Mouse (Mus musculus): ENCODE measurements at regions not wholly inside any gene's neighbourhood (a gene's known extent, or its start where the extent isn't known, plus 50 kb on each side); places are given as distances from the start of the nearest gene placed in this dataset.

DNA sequence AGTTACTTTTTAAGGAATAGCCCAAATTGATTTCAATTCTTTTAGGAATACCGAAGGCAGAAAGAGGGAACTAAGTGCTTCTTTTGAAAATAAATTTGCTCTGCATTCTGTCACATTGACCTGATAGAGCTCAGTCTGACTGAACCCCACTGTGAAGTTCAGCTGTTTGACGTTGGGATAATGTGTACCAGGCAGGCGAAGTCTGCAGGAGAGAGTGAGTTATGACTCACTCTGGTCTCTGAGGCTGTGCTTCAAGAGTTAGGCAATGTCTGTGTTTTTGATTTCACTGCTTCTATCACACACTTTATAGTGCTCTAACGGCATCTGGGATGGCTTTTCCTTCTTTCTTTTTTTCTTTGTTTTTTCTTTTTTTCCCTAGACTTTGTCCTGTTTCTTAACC, 283.5 kb downstream of the Naf1 start:
- DNase-seq (ENCODE audit: low read depth, low spot score), result no peak

DNA sequence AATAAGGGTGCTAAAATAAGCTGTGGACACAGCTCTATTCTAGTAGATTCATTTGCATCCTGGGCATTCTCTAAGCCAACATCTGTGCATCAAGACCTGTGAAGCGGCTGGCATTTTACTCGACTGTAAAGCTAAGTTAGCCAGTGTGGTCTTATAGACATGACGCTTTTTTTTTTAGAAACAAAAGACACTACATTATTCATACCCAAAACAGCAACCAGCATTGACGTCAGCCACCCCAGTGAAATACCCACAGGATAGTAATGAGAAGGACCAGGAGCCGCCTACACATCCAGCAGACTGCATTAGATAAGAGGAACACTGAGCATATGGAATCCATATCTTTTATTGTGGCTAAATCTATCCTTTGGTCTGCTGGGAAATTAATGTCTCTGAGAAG, 321.7 kb downstream of the Naf1 start:
- DNase-seq (ENCODE audit: low read depth, low spot score), result no peak

DNA sequence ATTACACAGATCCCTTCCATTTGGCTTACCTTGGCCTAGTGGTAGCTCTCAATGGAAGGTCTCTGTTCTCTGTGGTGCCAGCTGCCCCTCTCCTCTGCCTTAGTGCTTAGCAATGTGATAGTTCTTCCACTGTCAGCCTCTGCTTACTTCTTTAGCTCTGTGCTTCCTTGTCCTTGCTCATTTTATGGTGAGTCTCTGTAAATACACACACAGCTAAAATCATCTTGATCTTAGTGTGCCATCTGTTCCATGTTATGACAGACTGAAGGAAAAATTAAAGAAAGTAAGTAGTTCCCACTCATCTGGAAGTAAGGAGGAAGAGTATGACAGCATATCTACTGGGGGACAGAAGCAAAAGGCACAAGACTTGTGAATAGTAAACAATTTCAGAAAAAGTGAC, 324.4 kb upstream of the Nat3 start:
- no peak for DNase-seq (ENCODE audit: low read depth, low spot score)

DNA sequence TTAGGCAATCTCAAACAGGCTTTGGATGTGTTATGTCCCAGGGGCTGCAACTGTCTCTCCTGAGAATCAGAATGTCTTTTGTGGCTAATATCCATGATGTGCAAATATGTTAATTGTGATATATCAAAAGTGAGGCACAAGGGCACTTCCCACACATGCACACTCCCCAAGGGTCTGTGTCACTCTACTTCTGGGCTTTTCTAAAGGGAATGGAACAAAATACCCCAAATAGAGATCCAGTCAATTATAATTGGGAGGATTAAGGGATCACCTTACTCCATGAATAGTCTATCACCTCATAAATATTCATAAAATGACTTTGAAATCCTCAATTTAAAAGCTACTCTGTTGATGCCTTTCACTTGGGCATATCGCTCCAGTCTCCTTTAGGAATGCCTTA, 317.6 kb upstream of the Nat3 start:
- no peak for DNase-seq (ENCODE audit: low read depth, low spot score)

DNA sequence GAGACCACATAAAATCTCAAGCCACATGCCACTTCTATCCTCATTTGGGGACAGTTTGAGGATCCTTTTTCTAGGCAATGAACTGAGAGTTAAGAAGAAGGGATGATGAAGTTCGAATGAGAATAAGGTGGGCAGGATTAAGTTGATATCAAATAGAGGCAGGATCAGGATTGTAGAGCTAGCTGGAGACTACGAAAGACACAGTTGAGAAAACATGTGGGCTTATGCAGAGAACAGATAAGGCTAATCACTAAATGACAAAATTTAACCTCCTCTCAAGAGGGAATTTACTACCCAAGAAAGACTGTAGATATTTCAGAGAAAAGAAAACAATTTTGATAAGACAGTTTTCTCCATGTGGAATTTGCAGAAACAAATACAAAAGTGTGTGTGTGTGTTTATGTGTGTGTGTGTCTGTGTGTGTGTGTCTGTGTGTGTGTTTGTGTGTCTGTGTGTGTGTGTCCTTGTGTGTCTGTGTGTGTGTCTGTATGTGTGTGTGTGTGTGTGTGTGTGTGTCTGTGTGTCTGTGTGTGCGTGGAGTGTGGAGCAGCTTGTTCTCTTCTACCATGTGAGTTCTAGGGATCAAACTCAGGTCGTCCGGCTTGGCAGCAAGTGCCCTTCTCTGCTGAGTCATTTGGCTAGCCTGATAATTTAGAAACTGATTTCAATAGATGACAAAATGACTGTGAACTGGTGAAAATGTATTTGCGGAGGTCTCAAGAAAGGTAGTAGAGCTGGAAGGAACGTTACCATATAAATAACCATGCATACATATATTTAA, 291.5 kb upstream of the Nat3 start:
- no peak for DNase-seq (ENCODE audit: low read depth, low spot score)

DNA sequence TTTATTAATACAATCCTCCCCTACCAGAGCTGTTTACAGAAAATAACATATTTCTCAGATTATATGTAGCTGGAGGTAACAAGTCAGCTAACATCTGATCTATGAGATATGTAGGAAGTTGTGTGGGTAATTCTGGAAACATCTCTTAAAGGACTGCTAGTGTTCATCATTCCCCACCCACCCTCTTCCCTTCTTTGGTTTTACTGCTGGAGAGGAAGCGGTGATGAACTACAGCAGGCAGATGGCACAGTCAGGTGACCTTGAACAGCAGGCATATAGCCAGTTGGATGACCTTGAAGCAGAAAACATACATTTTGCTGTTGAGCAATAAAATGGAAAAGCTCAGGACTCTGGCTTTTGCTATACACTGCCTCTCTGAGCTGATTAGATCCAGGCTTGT, 284.7 kb upstream of the Nat3 start:
- no peak for DNase-seq (ENCODE audit: low read depth, low spot score)

DNA sequence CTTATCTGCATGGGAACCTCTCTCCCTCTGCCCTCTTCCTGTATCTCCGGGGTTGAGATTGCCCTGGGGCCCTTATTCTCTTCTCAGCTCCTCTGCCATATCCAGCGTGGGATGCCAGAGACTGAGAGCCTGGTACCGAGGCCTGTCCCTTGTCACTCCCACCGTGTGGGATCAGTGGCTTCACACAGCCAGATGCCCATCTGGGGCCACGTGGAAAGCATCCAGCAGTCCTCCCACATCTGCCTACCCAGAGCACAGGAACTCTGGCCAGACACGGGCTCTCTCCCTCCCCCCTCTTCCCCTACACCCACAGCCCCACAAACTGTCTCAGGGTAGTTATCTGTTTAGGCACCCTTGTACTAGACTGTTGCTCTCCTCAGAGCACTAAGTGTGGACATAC, 244.9 kb upstream of the Nat3 start:
- DNase-seq (ENCODE audit: low read depth, low spot score), result no peak

DNA sequence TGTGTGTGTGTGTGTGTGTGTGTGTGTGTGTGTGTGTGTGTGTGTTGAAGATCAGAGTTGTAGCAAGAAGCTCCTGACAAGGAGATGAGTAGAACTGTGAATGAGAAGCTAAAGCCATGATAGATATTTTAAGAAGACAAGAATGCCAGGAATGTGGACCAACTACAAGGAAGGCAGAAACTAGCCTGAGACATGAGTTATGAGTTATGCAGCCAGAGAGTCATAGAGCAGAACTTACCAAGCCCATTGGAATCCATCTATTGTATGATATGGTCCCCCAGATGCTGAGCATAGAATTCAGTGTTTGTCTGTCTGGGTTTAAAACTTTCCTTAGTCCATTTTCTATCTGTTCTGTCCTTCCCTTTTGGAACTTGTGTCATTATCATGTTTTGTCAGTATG, 244.2 kb upstream of the Nat3 start:
- no peak for DNase-seq (ENCODE audit: low read depth, low spot score)

DNA sequence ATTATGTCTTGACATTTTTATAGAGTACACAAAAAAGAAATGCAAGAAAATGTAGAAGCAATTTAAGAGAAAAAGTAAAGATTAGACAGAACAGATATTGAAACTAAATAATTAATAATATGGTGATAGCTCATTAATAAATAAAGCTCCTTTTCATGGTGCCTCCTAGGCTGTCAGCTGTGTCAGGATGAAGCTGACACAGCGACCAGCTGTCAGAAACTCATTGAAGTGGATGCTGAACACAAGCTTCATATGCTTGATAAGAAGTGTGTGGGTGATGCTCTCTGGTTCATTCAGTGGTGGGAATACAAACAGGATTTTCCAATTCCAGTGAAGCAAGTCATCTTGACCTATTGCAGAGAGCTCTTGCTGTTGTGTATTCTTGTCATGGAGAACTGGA, 213.2 kb upstream of the Nat3 start:
- no peak for DNase-seq (ENCODE audit: low read depth, low spot score)

DNA sequence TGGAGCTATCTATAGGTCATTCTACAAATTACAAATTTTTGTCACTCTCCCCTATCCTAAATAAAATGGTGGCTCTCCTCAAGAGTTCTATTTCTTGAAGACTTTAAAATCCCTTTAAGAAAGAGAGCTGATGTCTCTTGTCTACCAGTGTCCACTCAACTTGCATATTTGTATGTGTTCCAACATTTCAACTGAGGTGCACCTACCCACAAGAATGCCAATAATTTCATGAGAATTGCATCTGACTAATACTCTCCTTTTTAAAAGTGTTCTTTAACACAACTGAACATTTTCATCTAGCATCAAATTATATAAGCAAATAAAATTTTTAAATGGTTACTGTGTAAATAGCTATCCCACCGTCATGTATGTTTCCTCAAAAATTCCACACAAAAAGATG, 206.3 kb upstream of the Nat3 start:
- DNase-seq (ENCODE audit: low read depth, low spot score), result no peak

DNA sequence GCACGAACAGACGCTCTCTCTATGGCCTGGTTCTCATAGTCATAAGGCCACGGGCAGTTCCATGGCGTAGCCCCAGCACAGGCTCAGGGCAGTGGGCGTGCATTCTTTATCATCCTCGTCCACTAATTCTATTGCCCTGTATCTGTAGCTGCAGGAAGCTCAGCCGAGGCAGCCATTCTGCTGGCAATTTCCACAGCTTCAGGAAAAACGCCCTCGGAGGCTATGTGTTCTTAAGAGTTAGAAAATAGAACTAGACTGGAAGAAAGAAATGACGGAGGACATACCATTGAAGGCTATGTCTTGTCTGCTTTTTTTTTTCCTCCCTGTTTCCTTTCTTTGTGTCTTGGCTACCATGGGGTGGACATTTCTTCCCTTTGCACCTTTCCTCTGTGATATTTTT, 205.0 kb upstream of the Nat3 start:
- DNase-seq (ENCODE audit: low read depth, low spot score), result no peak

DNA sequence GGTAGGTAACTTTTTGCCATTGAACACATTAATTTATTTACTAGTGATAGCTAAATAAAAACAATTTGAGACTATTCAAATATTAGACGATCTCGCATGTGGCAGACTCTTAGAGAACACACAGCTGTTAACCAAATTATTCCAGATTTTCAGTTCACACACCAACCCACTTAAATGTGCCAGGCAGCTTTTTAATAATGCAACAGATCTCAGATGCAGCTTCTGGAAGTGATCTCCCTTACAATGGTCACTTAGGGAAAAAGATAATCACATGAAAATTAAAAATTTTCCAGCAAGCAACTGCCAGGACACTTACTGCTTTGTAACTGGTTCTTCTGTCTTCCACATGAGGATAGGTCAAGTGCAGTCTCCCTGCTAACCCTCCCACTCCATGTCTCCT, 203.1 kb upstream of the Nat3 start:
- no peak for DNase-seq (ENCODE audit: low read depth, low spot score)

DNA sequence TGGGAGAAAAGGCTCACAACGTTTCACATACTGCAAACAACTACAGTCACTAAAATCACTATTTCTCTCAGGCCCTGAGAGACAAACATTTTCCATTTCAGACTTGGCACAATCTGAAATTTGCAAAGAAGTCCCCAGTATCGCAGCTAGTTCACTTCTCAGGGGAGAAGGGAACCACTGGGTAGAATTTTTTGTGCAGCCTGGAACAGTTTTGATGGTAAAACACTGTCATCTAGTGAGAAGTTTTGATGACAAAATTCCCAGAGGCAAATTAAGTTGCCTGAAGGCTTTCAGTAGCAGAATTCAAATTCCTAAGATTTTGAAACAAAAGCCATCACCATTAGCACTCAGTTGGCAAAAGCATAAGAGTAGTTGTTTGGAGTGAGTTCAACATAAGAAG, 195.2 kb upstream of the Nat3 start:
- DNase-seq (ENCODE audit: low read depth, low spot score), result no peak

DNA sequence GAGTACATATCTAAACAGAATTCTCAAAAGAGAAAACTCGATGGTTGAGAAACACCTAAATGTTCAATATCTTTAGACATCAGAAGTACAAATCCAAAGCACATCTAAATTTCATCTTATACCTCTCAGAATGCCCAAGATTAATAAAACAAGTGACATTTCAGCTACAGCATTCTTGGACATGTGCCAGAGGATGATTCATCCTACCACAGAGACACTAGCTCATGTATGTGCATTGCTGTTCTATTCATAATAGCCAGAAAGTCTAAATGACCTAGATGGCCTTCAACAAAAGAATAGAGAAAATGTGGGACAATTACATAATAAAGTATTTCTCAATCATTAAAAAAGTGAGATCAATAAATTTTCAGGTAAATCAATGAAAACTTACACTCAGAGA, 146.6 kb upstream of the Nat3 start:
- no peak for DNase-seq (ENCODE audit: low read depth, low spot score)

DNA sequence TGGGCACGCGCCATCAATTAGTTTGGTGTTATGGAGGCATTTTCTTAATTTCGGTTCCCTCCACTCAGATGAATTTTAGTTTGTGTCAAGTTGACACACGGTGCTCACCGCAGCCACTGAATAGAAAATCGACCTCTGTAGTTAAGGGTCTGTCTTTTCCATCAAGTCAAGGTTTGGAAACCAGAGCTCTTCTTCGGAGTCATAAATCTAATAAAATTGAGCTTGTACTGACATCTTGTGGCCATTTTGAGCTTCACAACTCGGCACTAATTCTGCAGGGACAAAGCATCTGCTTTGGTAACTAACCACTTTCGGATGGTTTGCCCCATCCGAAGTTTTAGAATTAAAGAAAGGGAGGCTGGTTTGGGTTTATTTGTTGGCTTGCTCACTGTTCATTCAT, 117.7 kb upstream of the Nat3 start:
- DNase-seq (ENCODE audit: low read depth, low spot score), result peak; percentile 16

DNA sequence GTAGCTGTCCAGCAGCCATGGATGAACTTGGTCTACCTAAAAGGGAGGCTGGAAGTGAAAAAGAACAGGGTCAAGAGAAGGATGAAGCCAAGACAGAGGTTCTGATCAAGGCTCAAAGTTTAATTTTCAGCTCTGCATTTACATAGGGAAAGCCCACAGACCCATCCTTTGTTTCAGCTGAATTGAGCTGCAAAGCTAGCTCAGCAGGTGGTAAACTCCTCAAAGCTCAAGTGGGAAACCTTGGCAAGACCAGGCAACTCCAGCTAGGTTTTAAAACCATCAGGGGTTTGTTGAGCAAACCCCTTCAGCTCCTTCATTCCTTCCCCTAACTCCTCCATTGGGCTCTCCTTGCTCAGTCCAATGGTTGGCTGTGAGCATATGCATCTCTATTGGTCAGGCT, 108.8 kb upstream of the Nat3 start:
- DNase-seq (ENCODE audit: low read depth, low spot score), result no peak

DNA sequence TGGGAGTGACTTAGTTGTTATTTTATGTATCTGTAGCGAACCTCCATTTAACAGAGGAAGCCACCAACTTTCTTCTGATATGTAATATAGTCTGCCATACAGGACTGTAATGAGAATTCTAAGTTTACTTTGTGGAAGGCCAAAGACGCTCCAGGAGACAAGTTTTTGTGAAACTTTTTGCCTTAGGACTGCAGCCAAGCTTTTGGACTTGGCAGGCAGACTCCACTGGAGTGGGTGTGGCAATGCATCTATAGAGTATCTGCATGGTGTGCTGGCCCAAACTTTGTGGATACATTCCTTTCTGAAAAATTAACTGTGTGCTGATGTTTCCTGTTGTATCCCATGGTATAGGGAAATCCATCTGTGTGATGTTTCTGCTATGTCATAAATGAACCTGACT, 101.1 kb upstream of the Nat3 start:
- no peak for DNase-seq (ENCODE audit: low read depth, low spot score)
